Comparison of ENCODE assay signal across 8 mouse cellular contexts in genomic region chr11:67855035-67855434, GRCm38 (mm10). TPM values are rescaled to one million over a fixed set of nuclear protein-coding genes. Genes with fewer than 3 reads are reported as not detected.
DNase-seq lines count a peak whose midpoint lies in the region; ATAC-seq lines count a peak whose summit lies in the region.

No protein-coding gene starts in this region.

- H3K27me3 ChIP-seq in liver, embryonic 11.5 days (replicated peaks; ENCODE audit: control insufficient read depth, insufficient read depth, low read length): no peaks in the 10 kb centered on the region
- H3K27me3 ChIP-seq in splenic B cell, adult 2 months (ENCODE audit: control insufficient read depth, insufficient read depth, low read length, poor library complexity, severe bottlenecking): no peaks in the 10 kb centered on the region

- no peaks in the 10 kb centered on the region for H3K36me3 ChIP-seq in liver, embryonic 11.5 days (ENCODE audit: control insufficient read depth, insufficient read depth, low read length)
- no peaks in the 10 kb centered on the region for H3K36me3 ChIP-seq in splenic B cell, adult 2 months (ENCODE audit: control insufficient read depth, insufficient read depth, low read length, poor library complexity, severe bottlenecking)

- peak; percentile 56 to 70 for DNase-seq in cerebellum, postnatal 14 days
- DNase-seq in cerebellum, adult 11-12 months: no peak
- peak; percentile 11 for DNase-seq in liver
- DNase-seq in liver, embryonic 11.5 days (ENCODE audit: low spot score): no peak
- DNase-seq in adrenal gland, postnatal 10 days: peak; percentile 56
- peak; percentile 6 for DNase-seq in splenic B cell, adult 2 months (ENCODE audit: low read depth, low spot score)
- DNase-seq in urinary bladder, adult 2 months (ENCODE audit: low spot score): no peak

- H3K9me3 ChIP-seq in liver, embryonic 11.5 days (ENCODE audit: control insufficient read depth, low read length): no peaks in the 10 kb centered on the region

- no peaks in the 10 kb centered on the region for H3K4me1 ChIP-seq in liver, embryonic 11.5 days (replicated peaks; ENCODE audit: control insufficient read depth, insufficient read depth, low read length)

- no peak overlapping the region for H3K9ac ChIP-seq in liver, embryonic 11.5 days (ENCODE audit: low read depth, low read length)

- H3K27ac ChIP-seq in liver, embryonic 11.5 days (ENCODE audit: low read depth, low read length): no peak overlapping the region

- H3K4me3 ChIP-seq in liver, embryonic 11.5 days (ENCODE audit: low read depth, low read length): no peak overlapping the region

- ATAC-seq in liver, embryonic 11.5 days (replicated peaks; ENCODE audit: low FRiP score): no peak
- peak; percentile 74 to 85 for ATAC-seq in hematopoietic stem cell, adult 5-6 weeks (replicated peaks in 1 of 2; ENCODE audit: insufficient read depth in 1 of 2, low FRiP score in 2 of 2, low TSS enrichment in 1 of 2, low read depth in 1 of 2, poor library complexity in 2 of 2, severe bottlenecking in 2 of 2)

- no peak overlapping the region for H3K4me2 ChIP-seq in liver, embryonic 11.5 days

- WGBS in liver, embryonic 11.5 days: 29% methylated on average over 2 of the region's 2 CpGs

RNA-seq across cellular contexts. Expression of gene Dhrs7c, which starts 57.0 kb away (rescaled TPM):
- polyA plus RNA-seq in liver, embryonic 11.5 days (2014; fragmentation: Nextera tagmentation; extraction: Ambion mirVana): not detected in 2 replicates
- total RNA-seq in adrenal gland, postnatal 10 days (2021): 10 to 100 TPM in 1 of 2 experiments, 1 to 10 TPM in 1; 5.2 to 23.7 TPM
- not detected in 2 replicates for total RNA-seq in hematopoietic stem cell, adult 5-6 weeks (2017)
- polyA plus RNA-seq in urinary bladder, adult 2 months (2012; rRNA removed): 0.94 and 1.2 TPM in 2 replicates

Comparison
In these comparisons a context has a peak if more than half of its experiments do, and no peak if none do; other contexts are left out.
1. DNase-seq: peak in cerebellum, postnatal 14 days (2 of 2), liver (single experiment), adrenal gland, postnatal 10 days (single experiment) and splenic B cell, adult 2 months (single experiment); none in cerebellum, adult 11-12 months (single experiment), liver, embryonic 11.5 days (single experiment) and urinary bladder, adult 2 months (single experiment).